Mouse (Mus musculus): ENCODE data around the gene Fam198b.

Gene Fam198b

GRCm38 (mm10) chr3:79884305-79884704, at the start of gene Fam198b:
TSS of gene Fam198b (plus strand) at chr3:79884533.
- in situ Hi-C loops (cut with MboI, MseI) = no loop called here

GRCm38 (mm10) chr3:79838751-79839150, 45.6 kb upstream of the Fam198b start:
- in situ Hi-C loops (cut with MboI, MseI) = loop anchor here (25.0 kb wide), 1 partner anchor 551 kb away; the partner anchor contains the start of gene Rapgef2

- in situ Hi-C loops (cut with MboI, MseI) = loop anchor here (25.0 kb wide), 1 partner anchor 554 kb away; the partner anchor contains the start of gene Rapgef2
Measured at GRCm38 (mm10) chr3:79841475-79841874, 42.9 kb upstream of the Fam198b start.

- in situ Hi-C loops (cut with MboI, MseI) = loop anchor here (25.0 kb wide), 1 partner anchor 555 kb away; the partner anchor contains the start of gene Rapgef2
Measured at GRCm38 (mm10) chr3:79842165-79842564, 42.2 kb upstream of the Fam198b start.

GRCm38 (mm10) chr3:79842616-79843016, 41.7 kb upstream of the Fam198b start:
- in situ Hi-C loops (cut with MboI, MseI) = loop anchor here (25.0 kb wide), 1 partner anchor 555 kb away; the partner anchor contains the start of gene Rapgef2

- in situ Hi-C loops (cut with MboI, MseI) = loop anchor here (25.0 kb wide), 1 partner anchor 557 kb away; the partner anchor contains the start of gene Rapgef2
Measured at GRCm38 (mm10) chr3:79843999-79844398, 40.3 kb upstream of the Fam198b start.

GRCm38 (mm10) chr3:79846633-79847032, 37.7 kb upstream of the Fam198b start:
- in situ Hi-C loops (cut with MboI, MseI) = loop anchor here (25.0 kb wide), 1 partner anchor 559 kb away; the partner anchor contains the start of gene Rapgef2

GRCm38 (mm10) chr3:79848841-79849240, 35.5 kb upstream of the Fam198b start:
- in situ Hi-C loops (cut with MboI, MseI) = loop anchor here (25.0 kb wide), 1 partner anchor 562 kb away; the partner anchor contains the start of gene Rapgef2

GRCm38 (mm10) chr3:79849621-79850020, 34.7 kb upstream of the Fam198b start:
- in situ Hi-C loops (cut with MboI, MseI) = loop anchor here (25.0 kb wide), 1 partner anchor 562 kb away; the partner anchor contains the start of gene Rapgef2

- in situ Hi-C loops (cut with MboI, MseI) = no loop called here
Measured at GRCm38 (mm10) chr3:79850656-79851055, 33.7 kb upstream of the Fam198b start.

- in situ Hi-C loops (cut with MboI, MseI) = no loop called here
Measured at GRCm38 (mm10) chr3:79852108-79852507, 32.2 kb upstream of the Fam198b start.

- in situ Hi-C loops (cut with MboI, MseI) = no loop called here
Measured at GRCm38 (mm10) chr3:79852654-79853166, 31.6 kb upstream of the Fam198b start, which contains the start of gene Tmem144. TSS of gene Tmem144 (minus strand) at chr3:79852773.

- in situ Hi-C loops (cut with MboI, MseI) = no loop called here
Measured at GRCm38 (mm10) chr3:79857780-79858179, 26.6 kb upstream of the Fam198b start.

GRCm38 (mm10) chr3:79858221-79858620, 26.1 kb upstream of the Fam198b start:
- in situ Hi-C loops (cut with MboI, MseI) = no loop called here

- in situ Hi-C loops (cut with MboI, MseI) = no loop called here
Measured at GRCm38 (mm10) chr3:79864824-79865223, 19.5 kb upstream of the Fam198b start.

- in situ Hi-C loops (cut with MboI, MseI) = no loop called here
Measured at GRCm38 (mm10) chr3:79866089-79866488, 18.2 kb upstream of the Fam198b start.

GRCm38 (mm10) chr3:79866526-79866925, 17.8 kb upstream of the Fam198b start:
- in situ Hi-C loops (cut with MboI, MseI) = no loop called here

GRCm38 (mm10) chr3:79867121-79867709, 17.1 kb upstream of the Fam198b start:
- in situ Hi-C loops (cut with MboI, MseI) = no loop called here

- in situ Hi-C loops (cut with MboI, MseI) = loop anchor here (5.0 kb wide), 1 partner anchor 177 kb away; no protein-coding TSS in a partner anchor
Measured at GRCm38 (mm10) chr3:79875471-79875870, 8.9 kb upstream of the Fam198b start.

GRCm38 (mm10) chr3:79878350-79878749, 6.0 kb upstream of the Fam198b start:
- in situ Hi-C loops (cut with MboI, MseI) = loop anchor here (5.0 kb wide), 1 partner anchor 174 kb away; no protein-coding TSS in a partner anchor

GRCm38 (mm10) chr3:79879246-79879645, 5.1 kb upstream of the Fam198b start:
- in situ Hi-C loops (cut with MboI, MseI) = loop anchor here (5.0 kb wide), 1 partner anchor 173 kb away; no protein-coding TSS in a partner anchor

- in situ Hi-C loops (cut with MboI, MseI) = no loop called here
Measured at GRCm38 (mm10) chr3:79881645-79882044, 2.7 kb upstream of the Fam198b start.

- in situ Hi-C loops (cut with MboI, MseI) = no loop called here
Measured at GRCm38 (mm10) chr3:79883092-79883491, 1.2 kb upstream of the Fam198b start.

Measured in T-helper 2 cell (primary cell).